Mouse (Mus musculus): Measurements from ENCODE around the gene Camsap1. TPM values are rescaled to one million over a fixed set of nuclear protein-coding genes. Genes with fewer than 3 reads are reported as not detected.

Gene Camsap1
- polyA plus RNA-seq, 1 experiment from 2014 or later = 11.6 TPM

DNA sequence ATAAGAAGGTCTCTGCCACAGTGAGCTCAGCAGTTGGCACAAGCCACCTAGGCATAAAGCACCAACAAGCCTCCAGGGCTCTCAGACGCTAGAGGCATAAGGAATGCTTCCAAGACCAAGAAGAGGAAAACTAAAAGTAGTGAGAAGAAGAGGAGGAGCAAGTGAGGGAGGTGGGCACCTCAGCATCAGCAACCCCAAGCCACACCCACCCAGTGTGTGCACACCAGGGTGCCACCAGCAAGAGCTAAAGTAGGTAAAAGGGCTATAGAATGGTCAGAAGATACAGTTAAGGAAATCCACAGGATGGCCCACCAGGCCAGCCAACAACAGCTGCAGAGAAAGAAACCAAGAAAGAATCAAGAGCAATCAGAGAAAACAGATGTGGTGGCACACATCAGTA lies 28.3 kb upstream of the Camsap1 start:
- Histone ChIP-seq H3K27me3 (no peaks in the 10 kb centered on the region), H3K4me2 (no peak overlapping the region), H3K9me3 (replicated peaks) (no peaks in the 10 kb centered on the region), H3K4me1 (replicated peaks) (no peaks in the 10 kb centered on the region), H3K36me3 (peaks cover 96% of the 10 kb centered on the region), H3K9ac (no peak overlapping the region), H3K4me3 (no peak overlapping the region), H3K27ac (no peak overlapping the region)
- 82% methylated on average over 1 of the region's 1 CpGs for WGBS
- no peak for ATAC-seq (replicated peaks; ENCODE audit: insufficient number of reproducible peaks, insufficient read depth, low FRiP score, low read depth)

DNA sequence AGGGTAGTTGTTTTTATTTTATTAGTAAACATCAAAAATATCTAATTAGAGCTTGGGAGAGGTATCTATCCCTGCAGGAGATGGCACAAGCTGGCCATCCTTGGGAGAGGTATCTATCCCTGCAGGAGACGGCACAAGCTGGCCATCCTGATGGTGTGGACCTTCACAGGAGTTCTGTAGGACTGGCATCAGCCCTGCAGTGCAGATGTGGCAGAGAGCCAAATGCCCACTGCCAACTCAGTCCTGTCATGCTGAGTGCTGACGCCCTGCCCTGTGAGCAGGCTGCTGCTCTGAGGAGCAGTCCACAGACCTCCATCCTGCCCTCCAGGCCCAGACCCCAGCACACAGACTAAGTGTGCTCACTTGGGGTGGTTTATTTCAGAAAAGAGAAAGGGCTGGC lies 18.9 kb upstream of the Camsap1 start:
- Histone ChIP-seq H3K36me3 (peaks cover 86% of the 10 kb centered on the region), H3K4me3 (no peak overlapping the region), H3K4me1 (replicated peaks) (no peaks in the 10 kb centered on the region)

GRCm38 (mm10) chr2:26001136-26001535 lies 18.1 kb upstream of the Camsap1 start:
- H3K9ac ChIP-seq = no peak overlapping the region
- H3K4me2 ChIP-seq = no peak overlapping the region
- 94% methylated on average over 5 of the region's 5 CpGs for WGBS
- ATAC-seq (replicated peaks; ENCODE audit: insufficient number of reproducible peaks, insufficient read depth, low FRiP score, low read depth) = no peak
- H3K4me3 ChIP-seq = no peak overlapping the region
- no peaks in the 10 kb centered on the region for H3K4me1 ChIP-seq (replicated peaks)
- no peak overlapping the region for H3K27ac ChIP-seq
- H3K9me3 ChIP-seq (replicated peaks) = no peaks in the 10 kb centered on the region
- H3K27me3 ChIP-seq = no peaks in the 10 kb centered on the region
- peaks cover 81% of the 10 kb centered on the region for H3K36me3 ChIP-seq

More for the DNA sequence above, 18.9 kb upstream of the Camsap1 start:
- Histone ChIP-seq H3K4me2 (no peak overlapping the region), H3K9me3 (replicated peaks) (no peaks in the 10 kb centered on the region), H3K9ac (no peak overlapping the region), H3K27me3 (no peaks in the 10 kb centered on the region), H3K27ac (no peak overlapping the region)
- no peak for ATAC-seq (replicated peaks; ENCODE audit: insufficient number of reproducible peaks, insufficient read depth, low FRiP score, low read depth)
- 55% methylated on average over 2 of the region's 2 CpGs for WGBS

GRCm38 (mm10) chr2:25997716-25998115 lies 14.6 kb upstream of the Camsap1 start:
- no peaks in the 10 kb centered on the region for H3K27me3 ChIP-seq
- H3K4me2 ChIP-seq = no peak overlapping the region
- 69% methylated on average over 3 of the region's 3 CpGs for WGBS
- no peak for ATAC-seq (replicated peaks; ENCODE audit: insufficient number of reproducible peaks, insufficient read depth, low FRiP score, low read depth)
- peaks cover under 1% of the 10 kb centered on the region; the same call in 1 of the 2 replicates for H3K4me1 ChIP-seq (replicated peaks)
- H3K27ac ChIP-seq = no peak overlapping the region
- no peak overlapping the region for H3K4me3 ChIP-seq
- no peaks in the 10 kb centered on the region for H3K9me3 ChIP-seq (replicated peaks)
- no peak overlapping the region for H3K9ac ChIP-seq
- peaks cover 52% of the 10 kb centered on the region for H3K36me3 ChIP-seq

GRCm38 (mm10) chr2:25994791-25995190 lies 11.7 kb upstream of the Camsap1 start:
- Histone ChIP-seq H3K4me3 (no peak overlapping the region), H3K9ac (no peak overlapping the region), H3K27me3 (no peaks in the 10 kb centered on the region), H3K4me1 (replicated peaks) (peaks cover 6% of the 10 kb centered on the region), H3K9me3 (replicated peaks) (no peaks in the 10 kb centered on the region), H3K27ac (no peak overlapping the region), H3K4me2 (no peak overlapping the region), H3K36me3 (peaks cover 29% of the 10 kb centered on the region)
- WGBS = 77% methylated on average over 3 of the region's 3 CpGs
- ATAC-seq (replicated peaks; ENCODE audit: insufficient number of reproducible peaks, insufficient read depth, low FRiP score, low read depth) = no peak

GRCm38 (mm10) chr2:25992285-25992684 lies 9.2 kb upstream of the Camsap1 start:
- no peak overlapping the region for H3K27ac ChIP-seq

DNA sequence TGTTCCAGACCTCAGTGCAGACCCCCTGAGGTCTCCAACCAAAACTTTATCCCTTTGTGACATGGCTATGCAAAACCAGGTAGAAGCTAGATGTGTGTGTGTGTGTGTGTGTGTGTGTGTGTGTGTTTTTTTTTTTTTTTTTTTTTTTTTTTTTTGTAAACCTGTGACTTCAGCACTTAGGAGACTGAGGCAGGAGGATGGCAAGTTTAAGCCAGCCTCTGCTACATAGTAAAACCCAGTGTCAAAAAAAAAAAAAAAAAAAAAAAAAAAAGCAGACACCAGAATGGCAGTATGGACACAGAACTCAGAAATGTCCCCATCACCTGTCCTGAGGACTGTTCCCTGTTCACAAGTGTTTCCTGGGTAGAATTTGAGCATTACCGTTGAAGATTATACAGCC lies 6.6 kb upstream of the Camsap1 start:
- Histone ChIP-seq H3K27me3 (no peaks in the 10 kb centered on the region), H3K36me3 (no peaks in the 10 kb centered on the region), H3K9me3 (replicated peaks) (no peaks in the 10 kb centered on the region), H3K4me3 (no peak overlapping the region), H3K27ac (no peak overlapping the region), H3K4me1 (replicated peaks) (peaks cover 15% of the 10 kb centered on the region), H3K9ac (no peak overlapping the region), H3K4me2 (no peak overlapping the region)
- ATAC-seq (replicated peaks; ENCODE audit: insufficient number of reproducible peaks, insufficient read depth, low FRiP score, low read depth) = no peak
- 77% methylated on average over 1 of the region's 1 CpGs for WGBS

More at GRCm38 (mm10) chr2:25992285-25992684, 9.2 kb upstream of the Camsap1 start:
- Histone ChIP-seq H3K4me2 (no peak overlapping the region), H3K9me3 (replicated peaks) (no peaks in the 10 kb centered on the region), H3K4me3 (no peak overlapping the region), H3K4me1 (replicated peaks) (peaks cover 15% of the 10 kb centered on the region), H3K36me3 (peaks cover 7% of the 10 kb centered on the region; the same call in 1 of the 2 replicates), H3K9ac (no peak overlapping the region), H3K27me3 (no peaks in the 10 kb centered on the region)
- 57% methylated on average over 2 of the region's 2 CpGs for WGBS
- no peak for ATAC-seq (replicated peaks; ENCODE audit: insufficient number of reproducible peaks, insufficient read depth, low FRiP score, low read depth)

DNA sequence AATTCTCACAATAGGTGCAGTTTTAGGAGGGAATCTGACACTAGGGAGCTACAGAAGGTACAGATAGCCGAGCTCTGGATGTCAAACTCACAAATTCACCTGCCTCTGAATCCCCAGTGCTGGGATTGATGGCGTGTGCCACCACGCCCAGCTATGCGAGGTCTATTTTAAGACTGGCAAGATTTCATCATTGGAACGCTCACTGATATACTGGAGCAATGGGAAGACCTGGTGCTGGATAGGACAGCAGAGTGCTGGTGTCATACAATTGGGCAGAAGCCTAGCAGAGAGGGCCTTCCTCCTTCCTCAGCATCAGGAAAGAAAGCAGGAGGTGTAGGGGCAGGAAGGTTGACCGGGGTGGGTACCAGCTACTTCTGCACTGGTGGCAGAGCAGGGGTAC lies 4.7 kb upstream of the Camsap1 start:
- 61% methylated on average over 6 of the region's 6 CpGs for WGBS
- Histone ChIP-seq H3K4me3 (no peak overlapping the region), H3K4me1 (replicated peaks) (peaks cover 20% of the 10 kb centered on the region), H3K36me3 (no peaks in the 10 kb centered on the region), H3K27ac (no peak overlapping the region), H3K27me3 (no peaks in the 10 kb centered on the region), H3K9me3 (replicated peaks) (no peaks in the 10 kb centered on the region), H3K9ac (no peak overlapping the region), H3K4me2 (no peak overlapping the region)
- ATAC-seq (replicated peaks; ENCODE audit: insufficient number of reproducible peaks, insufficient read depth, low FRiP score, low read depth) = no peak

GRCm38 (mm10) chr2:25986601-25987000 lies 3.5 kb upstream of the Camsap1 start:
- no peaks in the 10 kb centered on the region for H3K36me3 ChIP-seq
- no peak for ATAC-seq (replicated peaks; ENCODE audit: insufficient number of reproducible peaks, insufficient read depth, low FRiP score, low read depth)
- no peaks in the 10 kb centered on the region for H3K9me3 ChIP-seq (replicated peaks)
- H3K4me3 ChIP-seq = no peak overlapping the region
- no peak overlapping the region for H3K9ac ChIP-seq
- no peaks in the 10 kb centered on the region for H3K27me3 ChIP-seq
- peaks cover 21% of the 10 kb centered on the region for H3K4me1 ChIP-seq (replicated peaks)
- H3K27ac ChIP-seq = no peak overlapping the region
- H3K4me2 ChIP-seq = no peak overlapping the region
- WGBS = 62% methylated on average over 5 of the region's 5 CpGs

GRCm38 (mm10) chr2:25982426-25983091 lies 523 bp downstream of the Camsap1 start:
- Histone ChIP-seq H3K27me3 (no peaks in the 10 kb centered on the region), H3K4me2 (peak overlapping the region; percentile 81)
- peak; percentile 9; the same call in 1 of the 2 replicates for ATAC-seq (replicated peaks; ENCODE audit: insufficient number of reproducible peaks, insufficient read depth, low FRiP score, low read depth)

GRCm38 (mm10) chr2:25982052-25982425 lies 1.0 kb downstream of the Camsap1 start:
- Histone ChIP-seq H3K27ac (no peak overlapping the region), H3K9ac (peak overlapping the region; percentile 92), H3K9me3 (replicated peaks) (no peaks in the 10 kb centered on the region), H3K36me3 (no peaks in the 10 kb centered on the region), H3K27me3 (no peaks in the 10 kb centered on the region), H3K4me1 (replicated peaks) (peaks cover 46% of the 10 kb centered on the region), H3K4me2 (peak overlapping the region; percentile 81), H3K4me3 (peak overlapping the region; percentile 87)
- ATAC-seq (replicated peaks; ENCODE audit: insufficient number of reproducible peaks, insufficient read depth, low FRiP score, low read depth) = no peak
- WGBS = 1% methylated on average over 16 of the region's 16 CpGs

More at GRCm38 (mm10) chr2:25982426-25983091, 523 bp downstream of the Camsap1 start:
- Histone ChIP-seq H3K27ac (peak overlapping the region; percentile 88), H3K9ac (peak overlapping the region; percentile 92), H3K9me3 (replicated peaks) (no peaks in the 10 kb centered on the region), H3K4me1 (replicated peaks) (peaks cover 46% of the 10 kb centered on the region), H3K36me3 (no peaks in the 10 kb centered on the region), H3K4me3 (peak overlapping the region; percentile 87)
- WGBS = under 1% methylated on average over 76 of the region's 76 CpGs

- 66% methylated on average over 4 of the region's 4 CpGs for WGBS
- Histone ChIP-seq H3K36me3 (no peaks in the 10 kb centered on the region), H3K4me2 (no peak overlapping the region), H3K4me1 (replicated peaks) (peaks cover 44% of the 10 kb centered on the region), H3K9me3 (replicated peaks) (no peaks in the 10 kb centered on the region), H3K27ac (no peak overlapping the region), H3K4me3 (no peak overlapping the region), H3K9ac (no peak overlapping the region), H3K27me3 (no peaks in the 10 kb centered on the region)
- ATAC-seq (replicated peaks; ENCODE audit: insufficient number of reproducible peaks, insufficient read depth, low FRiP score, low read depth) = no peak
Measured at GRCm38 (mm10) chr2:25978997-25979396, 4.1 kb downstream of the Camsap1 start.
